Mouse (Mus musculus) gastrocnemius, postnatal 10 days (tissue): Measurements from ENCODE around the gene Myo16. TPM values are rescaled to one million over a fixed set of nuclear protein-coding genes. Genes with fewer than 3 reads are reported as not detected.

ENCODE experiments used
- DNase-seq: peaks from one replicate; pipeline ENCODE4 v3.0.0; 2021; ENCODE audit warnings: mixed read lengths
- total RNA-seq, 2 experiments: library from RNA; stranded (reverse); gene quantifications; 2 replicates each; pipeline ENCODE4 v1.2.3; 2021

The Myo16 gene
- total RNA-seq, 2 experiments from 2014 or later: 3.9 to 5.3 TPM

- no peak for DNase-seq
These were observed 524.2 kb downstream of the Myo16 start for GRCm38 (mm10) chr8:10677840-10678410.

GRCm38 (mm10) chr8:10681926-10682325 lies 528.2 kb downstream of the Myo16 start:
- DNase-seq: no peak

- DNase-seq: no peak
These were observed 529.4 kb downstream of the Myo16 start for GRCm38 (mm10) chr8:10683088-10683487.

Other genes with a start within 250 kb of the Myo16 start
- 1 to 10 TPM; 3.3 to 4.6 TPM for gene Lig4, start 176.2 kb upstream of the Myo16 start, total RNA-seq
- 10 to 100 TPM; 12.5 to 13.5 TPM for gene Abhd13, start 176.2 kb upstream of the Myo16 start, total RNA-seq
- gene Tnfsf13b, start 147.4 kb upstream of the Myo16 start, total RNA-seq: under 1 TPM; 0.54 to 0.88 TPM